Mouse (Mus musculus): ENCODE measurements around the gene Sass6.

The Sass6 gene

DNA sequence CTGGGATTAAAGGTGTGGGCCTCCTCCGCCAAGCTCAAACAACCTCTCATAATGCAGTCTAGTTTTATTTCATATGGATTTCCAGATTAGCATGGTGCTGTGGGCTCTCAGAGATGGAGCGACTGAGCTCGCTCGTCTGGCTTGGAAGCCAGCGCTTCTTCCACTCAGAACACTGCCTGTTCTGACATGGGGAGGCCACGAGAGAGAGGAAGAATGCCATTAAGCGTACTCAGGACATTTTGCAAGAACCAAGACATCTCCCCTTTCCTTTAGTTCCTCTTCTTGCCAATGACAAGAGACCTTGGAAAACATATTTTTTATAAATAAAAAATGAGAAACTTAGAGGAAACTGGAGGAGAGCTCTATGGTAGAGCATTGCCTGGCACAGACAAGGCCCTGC is 54.0 kb downstream of the Sass6 start:
- TF ChIP-seq GATA4 (IDR thresholded peaks at IDR 0.05; ENCODE audit: insufficient replicate concordance, low read length), result no peak

DNA sequence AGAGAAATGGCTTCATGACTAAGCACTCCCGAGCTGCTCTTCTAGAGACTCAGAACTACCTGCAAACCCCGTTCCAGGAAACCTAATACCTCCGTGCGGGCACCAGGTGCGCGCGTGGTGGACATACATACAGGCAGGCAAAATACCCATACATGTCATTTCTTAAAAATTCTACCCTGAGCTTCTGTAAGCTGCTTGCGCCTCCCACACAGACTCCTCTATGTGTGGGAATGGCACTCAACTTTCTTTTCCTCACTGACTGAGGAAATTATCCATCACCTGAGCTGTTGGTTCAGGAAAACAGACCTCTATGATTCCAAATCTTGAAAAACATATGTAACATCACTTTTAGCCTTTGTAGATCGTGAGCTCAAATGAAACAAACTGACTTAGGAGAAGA is 55.9 kb downstream of the Sass6 start:
- no peak for TF ChIP-seq GATA4 (IDR thresholded peaks at IDR 0.05; ENCODE audit: insufficient replicate concordance, low read length)

DNA sequence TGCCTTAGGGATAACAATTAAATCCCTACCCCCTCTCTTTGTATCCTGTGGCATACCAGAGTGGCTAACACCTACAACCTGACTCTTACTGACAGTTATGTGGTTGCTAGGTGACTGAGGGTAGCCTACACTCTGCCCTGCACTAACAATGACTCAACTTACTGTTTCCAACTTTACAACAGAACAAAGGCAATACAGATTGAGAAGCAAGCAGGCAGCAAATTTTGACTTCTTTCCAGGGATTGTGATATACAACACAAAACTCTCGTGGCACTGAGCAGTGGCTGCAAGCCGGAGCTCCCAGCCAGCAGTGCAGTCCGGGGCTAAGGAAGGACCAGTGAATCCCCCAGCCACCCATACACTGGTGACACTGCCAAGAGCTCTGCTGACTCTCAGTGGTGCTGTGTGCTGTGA is 57.3 kb downstream of the Sass6 start:
- TF ChIP-seq GATA4 (IDR thresholded peaks at IDR 0.05; ENCODE audit: insufficient replicate concordance, low read length), result no peak

DNA sequence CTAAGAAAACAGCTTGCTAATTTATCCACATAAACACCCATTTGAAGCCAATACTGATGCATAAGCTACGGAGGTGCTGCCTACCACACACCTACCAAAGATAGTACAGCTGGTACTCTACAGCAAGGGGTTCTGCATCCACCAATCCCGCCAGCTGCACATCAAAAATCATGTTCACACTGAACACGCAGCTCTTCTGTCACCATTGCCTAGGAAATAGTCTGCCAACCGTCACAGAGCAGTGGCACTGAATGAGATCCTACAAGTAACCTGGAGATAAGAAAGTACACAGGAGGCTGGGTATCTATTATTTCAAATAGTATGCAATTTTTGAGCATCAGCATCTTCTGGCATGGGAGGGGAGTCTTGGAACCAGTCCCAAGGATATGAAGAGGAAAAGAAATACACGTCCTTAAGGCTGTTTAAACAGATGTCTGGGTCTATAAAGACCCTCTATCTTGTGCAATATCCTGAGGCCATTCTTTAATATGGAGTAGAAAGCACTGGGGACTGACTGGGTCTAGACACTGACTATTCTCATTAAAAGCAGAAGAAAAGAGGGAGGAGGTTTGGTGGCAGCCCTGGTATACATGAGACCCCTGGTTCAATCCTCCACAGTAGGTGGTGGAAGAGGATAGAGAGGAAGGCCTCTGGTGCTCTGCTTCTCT is 58.6 kb downstream of the Sass6 start:
- TF ChIP-seq GATA4 (IDR thresholded peaks at IDR 0.05; ENCODE audit: insufficient replicate concordance, low read length), result no peak

DNA sequence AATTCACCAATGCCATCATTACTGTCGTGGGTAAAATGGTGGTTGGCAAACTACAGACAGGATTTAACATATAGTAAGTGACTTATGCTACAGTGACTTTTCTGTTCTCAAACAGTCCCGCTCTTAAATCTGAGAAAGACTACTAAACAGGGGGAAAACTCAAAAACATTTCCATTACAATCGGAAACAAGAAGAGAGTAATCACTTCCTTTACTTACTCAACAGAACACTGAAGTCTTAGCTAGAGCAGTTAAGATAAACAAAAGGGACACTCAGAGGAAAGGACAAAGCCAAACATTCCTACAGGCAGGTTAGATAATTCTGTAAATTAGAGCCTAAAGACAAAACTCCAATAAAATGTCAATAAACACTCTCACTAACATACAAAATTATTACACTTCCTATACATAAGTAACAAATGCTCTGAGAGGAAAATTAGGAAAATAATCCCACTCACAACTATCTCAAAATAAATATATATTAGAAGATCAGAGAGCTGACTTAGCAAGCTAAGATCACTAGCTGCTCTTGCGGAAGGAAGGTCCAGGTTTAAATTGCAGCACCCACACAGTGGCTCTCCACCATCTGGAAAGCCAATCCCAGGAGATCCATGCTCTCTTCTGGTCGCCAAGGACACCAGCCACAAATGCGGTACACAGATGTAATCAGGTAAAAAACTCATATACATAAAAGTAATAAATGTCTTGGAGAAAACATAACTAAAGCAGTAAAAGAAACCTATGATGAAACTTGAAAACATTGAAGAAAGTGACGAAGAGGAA is 61.6 kb downstream of the Sass6 start:
- TF ChIP-seq GATA4 (IDR thresholded peaks at IDR 0.05; ENCODE audit: insufficient replicate concordance, low read length), result no peak

DNA sequence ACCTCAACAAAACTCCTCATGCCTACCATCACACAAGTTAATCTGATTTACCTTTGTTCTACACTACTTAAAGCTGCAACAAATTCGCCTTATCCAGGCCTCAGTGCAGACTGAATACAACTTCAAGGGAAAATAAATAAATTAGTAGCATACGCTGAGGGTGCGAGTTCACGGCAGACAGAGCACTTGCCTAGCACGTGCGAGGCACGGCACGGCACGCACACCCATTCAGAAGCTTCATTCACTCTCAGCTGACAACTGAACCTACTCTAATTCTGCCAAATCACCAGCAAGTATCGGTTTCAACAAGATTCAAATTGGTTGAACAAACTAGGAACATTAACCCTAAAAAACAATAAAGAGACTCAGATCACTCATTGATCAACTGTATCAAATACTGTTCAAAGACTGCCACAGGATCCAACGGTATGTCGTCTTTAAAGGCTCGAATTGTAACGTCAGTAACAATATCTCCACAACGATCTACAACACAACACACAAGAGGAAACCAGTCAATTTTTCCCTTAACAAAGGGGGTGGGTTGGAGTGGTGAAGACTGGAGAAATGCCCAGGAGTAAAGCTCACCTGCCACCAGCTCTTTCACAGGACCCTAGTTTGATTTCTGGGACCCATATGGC is 64.3 kb downstream of the Sass6 start:
- no peak for TF ChIP-seq GATA4 (IDR thresholded peaks at IDR 0.05; ENCODE audit: insufficient replicate concordance, low read length)

DNA sequence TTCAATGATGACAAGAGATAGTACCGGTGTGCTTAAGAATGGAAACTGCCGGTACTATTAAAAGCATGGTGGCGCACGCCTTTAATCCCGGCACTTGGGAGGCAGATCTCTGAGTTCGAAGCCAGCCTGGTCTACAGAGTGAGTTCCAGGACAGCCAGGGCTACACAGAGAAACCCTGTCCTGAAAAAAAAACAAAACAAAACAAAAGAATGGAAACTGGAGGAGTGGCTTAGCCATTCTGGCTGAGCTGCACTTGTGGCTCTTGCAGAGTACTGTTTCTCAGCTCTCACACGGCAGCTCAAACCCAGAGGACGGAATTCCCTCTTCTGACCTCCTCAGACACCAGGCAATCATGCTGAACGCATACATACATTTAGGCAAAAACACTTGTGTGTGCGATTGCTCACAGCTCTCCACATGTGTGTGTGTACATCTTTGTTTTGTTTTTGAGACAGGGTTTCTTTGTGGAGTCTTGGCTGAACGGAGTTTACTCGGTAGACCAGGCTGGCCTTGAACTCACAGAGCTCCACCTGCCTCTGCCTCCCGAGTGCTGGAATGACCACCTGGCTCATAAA is 65.2 kb downstream of the Sass6 start:
- no peak for TF ChIP-seq GATA4 (IDR thresholded peaks at IDR 0.05; ENCODE audit: insufficient replicate concordance, low read length)

DNA sequence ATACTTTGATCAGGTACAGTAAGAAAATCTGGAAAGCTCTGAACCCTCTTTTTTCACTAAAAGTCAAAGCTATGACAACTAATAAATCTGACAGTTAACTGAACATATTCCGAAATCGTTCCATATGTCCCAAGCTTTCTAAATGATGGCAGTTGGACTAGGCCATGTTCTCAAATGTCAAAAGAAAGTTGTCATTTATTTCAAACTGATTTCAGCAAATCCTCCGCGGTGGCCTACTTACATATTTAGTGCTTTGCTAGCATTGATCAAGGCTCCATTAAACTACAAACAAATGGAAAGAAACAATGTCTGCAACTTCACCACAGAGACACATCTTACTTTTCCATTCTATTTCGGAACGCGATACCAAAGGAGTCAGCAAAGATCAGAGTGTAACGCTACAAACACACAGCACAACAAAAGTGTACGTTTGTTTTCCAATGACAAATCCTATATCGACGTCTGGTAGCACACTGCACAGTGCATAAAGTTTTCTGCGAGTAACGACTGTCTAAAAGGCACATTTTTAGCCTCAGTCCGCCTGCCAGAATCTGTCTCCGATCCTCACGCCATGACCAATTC is 66.6 kb downstream of the Sass6 start:
- TF ChIP-seq GATA4 (IDR thresholded peaks at IDR 0.05; ENCODE audit: insufficient replicate concordance, low read length), result no peak

DNA sequence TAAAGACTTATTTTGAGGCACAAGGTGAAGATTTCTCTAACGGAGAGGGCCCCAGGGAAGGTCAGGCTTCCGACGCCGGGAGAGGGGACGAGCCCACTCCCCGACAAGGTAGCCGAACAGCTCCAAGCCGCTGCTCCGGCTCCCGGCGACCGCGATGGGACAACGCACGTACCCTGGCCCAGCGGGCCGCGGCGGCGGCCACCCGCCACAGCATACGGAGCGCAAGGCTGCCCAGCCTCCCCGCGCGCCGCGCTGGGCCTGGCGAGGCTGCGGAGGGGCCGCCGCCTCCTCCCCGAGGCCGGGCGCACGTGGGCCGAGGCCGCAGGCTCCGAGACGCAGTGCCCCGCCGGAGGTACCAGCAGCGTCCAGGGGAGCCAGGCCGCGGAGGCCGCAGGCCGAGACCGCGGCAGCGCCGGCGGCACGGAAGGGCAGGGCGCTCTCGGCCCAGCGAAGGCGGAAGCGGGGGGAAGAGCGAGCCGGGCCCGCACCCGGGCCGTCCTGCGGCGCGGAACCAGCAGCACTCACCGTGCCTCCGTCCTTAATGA is 67.2 kb downstream of the Sass6 start:
- TF ChIP-seq GATA4 (IDR thresholded peaks at IDR 0.05; ENCODE audit: insufficient replicate concordance, low read length), result no peak

DNA sequence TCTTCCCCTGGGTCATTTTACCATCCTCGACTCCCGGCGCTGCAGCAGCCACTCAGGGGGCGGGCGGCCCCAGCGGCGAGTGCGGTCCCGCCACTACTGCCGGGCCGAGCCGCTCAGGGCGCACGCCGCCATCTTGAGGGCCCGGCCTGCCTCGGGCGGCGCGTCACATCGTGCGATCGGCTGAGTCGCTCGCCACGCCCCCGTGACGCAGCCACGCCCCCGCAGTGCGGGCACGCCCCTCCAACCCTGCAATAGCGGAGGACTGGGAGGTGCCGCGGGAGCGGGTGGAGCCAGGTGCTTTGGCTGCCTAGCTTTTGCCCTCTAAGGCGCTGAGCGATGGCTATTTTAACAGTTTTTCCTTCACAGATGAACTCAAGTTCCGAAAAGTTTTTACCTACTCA is 67.7 kb downstream of the Sass6 start, which contains the start of gene Mfsd14a:
TSS of gene Mfsd14a (minus strand) at position 215 of the 401 bp plus-strand sequence.
- peak; percentile 6; the same call in 1 of the 2 replicates for TF ChIP-seq GATA4 (IDR thresholded peaks at IDR 0.05; ENCODE audit: insufficient replicate concordance, low read length)

All from liver, adult (tissue).